Comparison of ENCODE assay signal across 8 mouse cellular contexts in genomic region chr9:102627442-102627841, GRCm38 (mm10). TPM values are rescaled to one million over a fixed set of nuclear protein-coding genes. Genes with fewer than 3 reads are reported as not detected.
DNase-seq lines count a peak whose midpoint lies in the region; ATAC-seq lines count a peak whose summit lies in the region.

No protein-coding gene starts in this region.

- peaks cover 23% of the 10 kb centered on the region for H3K4me1 ChIP-seq in heart, embryonic 15.5 days (replicated peaks)
- H3K4me1 ChIP-seq in intestine, embryonic 16.5 days (ENCODE audit: control insufficient read depth, insufficient read depth, low read length) = peaks cover 12% of the 10 kb centered on the region
- peaks cover 27% of the 10 kb centered on the region for H3K4me1 ChIP-seq in midbrain, embryonic 10.5 days

- ATAC-seq in heart, embryonic 15.5 days (replicated peaks; ENCODE audit: insufficient number of reproducible peaks, insufficient read depth, low FRiP score, low read depth) = no peak
- ATAC-seq in intestine, embryonic 16.5 days = no peak
- no peak for ATAC-seq in megakaryocyte progenitor cell, adult 5-6 weeks (replicated peaks; ENCODE audit: poor library complexity)

- peak overlapping the region; percentile 98 for H3K9ac ChIP-seq in heart, embryonic 15.5 days
- H3K9ac ChIP-seq in intestine, embryonic 16.5 days (ENCODE audit: low read depth, low read length) = peak overlapping the region; percentile 99

- H3K27ac ChIP-seq in heart, embryonic 15.5 days = peak overlapping the region; percentile 96
- peak overlapping the region; percentile 95 for H3K27ac ChIP-seq in intestine, embryonic 16.5 days (ENCODE audit: low read length)
- H3K27ac ChIP-seq in midbrain, embryonic 10.5 days (replicated peaks) = peak overlapping the region; percentile 100

- peak overlapping the region; percentile 90 for H3K4me3 ChIP-seq in heart, embryonic 15.5 days
- H3K4me3 ChIP-seq in intestine, embryonic 16.5 days (ENCODE audit: low read length) = peak overlapping the region; percentile 91
- peak overlapping the region; percentile 86 for H3K4me3 ChIP-seq in midbrain, embryonic 10.5 days

- intact Hi-C loops in heart, postnatal 10 days (cut with DNase I) = no loop called here

- no peaks in the 10 kb centered on the region for H3K9me3 ChIP-seq in heart, embryonic 15.5 days (replicated peaks)
- H3K9me3 ChIP-seq in intestine, embryonic 16.5 days (ENCODE audit: control insufficient read depth, low read length) = no peaks in the 10 kb centered on the region
- no peaks in the 10 kb centered on the region for H3K9me3 ChIP-seq in midbrain, embryonic 10.5 days (replicated peaks)

- DNase-seq in heart, postnatal 10 days = no peak
- DNase-seq in cerebellum, postnatal 10 days = peak; percentile 40 to 45
- DNase-seq in midbrain, embryonic 10.5 days (ENCODE audit: low spot score) = no peak
- no peak for DNase-seq in left cerebral cortex, adult 8-10 months (ENCODE audit: low spot score in 2 of 2)
- no peak for DNase-seq in embryo, embryonic 10 days (ENCODE audit: low spot score)

- H3K4me2 ChIP-seq in heart, embryonic 15.5 days = peak overlapping the region; percentile 71
- H3K4me2 ChIP-seq in intestine, embryonic 16.5 days (ENCODE audit: low read depth, low read length) = peak overlapping the region; percentile 70

- WGBS in heart, embryonic 15.5 days = 74% methylated on average over 7 of the region's 7 CpGs
- 68% methylated on average over 7 of the region's 7 CpGs for WGBS in intestine, embryonic 16.5 days
- 93% methylated on average over 7 of the region's 7 CpGs for WGBS in midbrain, embryonic 10.5 days

- no peaks in the 10 kb centered on the region for H3K27me3 ChIP-seq in heart, embryonic 15.5 days
- H3K27me3 ChIP-seq in intestine, embryonic 16.5 days (replicated peaks; ENCODE audit: control insufficient read depth, insufficient read depth, low read length) = no peaks in the 10 kb centered on the region
- no peaks in the 10 kb centered on the region for H3K27me3 ChIP-seq in midbrain, embryonic 10.5 days (ENCODE audit: low read depth, poor library complexity, severe bottlenecking)

- 0 out of 2 replicates have a peak, but pooled peaks cover 9% of the 10 kb centered on the region for H3K36me3 ChIP-seq in heart, embryonic 15.5 days
- H3K36me3 ChIP-seq in intestine, embryonic 16.5 days (ENCODE audit: control insufficient read depth, insufficient read depth, low read length) = no peaks in the 10 kb centered on the region
- peaks cover 28% of the 10 kb centered on the region for H3K36me3 ChIP-seq in midbrain, embryonic 10.5 days

RNA-seq across cellular contexts. Expression of gene Cep63, which starts 1.1 kb away (rescaled TPM):
- polyA plus RNA-seq in heart, embryonic 15.5 days (2015; fragmentation: Nextera tagmentation; extraction: Ambion mirVana) = 49.5 and 50.2 TPM in 2 replicates
- 10 to 100 TPM; 34.3 to 36.1 TPM for total RNA-seq in heart, postnatal 10 days (2021)
- 42.7 and 43.2 TPM in 2 replicates for polyA plus RNA-seq in intestine, embryonic 16.5 days (2015; fragmentation: Nextera tagmentation; extraction: Ambion mirVana)
- polyA plus RNA-seq in midbrain, embryonic 10.5 days (2016; fragmentation: Nextera tagmentation; extraction: Ambion mirVana) = 54.1 and 65.9 TPM in 2 replicates
- total RNA-seq in megakaryocyte progenitor cell, adult 5-6 weeks (2015) = 26.0 and 43.3 TPM in 2 replicates
- 30.0 and 40.8 TPM in 2 replicates for total RNA-seq in megakaryocyte progenitor cell, adult 5-6 weeks (2017)
- 10 to 100 TPM; 29.6 to 40.8 (median 32.6) TPM for total RNA-seq in left cerebral cortex, adult 8-10 months (2022)

RNA-seq across cellular contexts. Expression of gene Anapc13, which starts 1.3 kb away (rescaled TPM):
- polyA plus RNA-seq in heart, embryonic 15.5 days (2015; fragmentation: Nextera tagmentation; extraction: Ambion mirVana) = 216 and 286 TPM in 2 replicates
- total RNA-seq in heart, postnatal 10 days (2021) = 100 to 1,000 TPM; 305 TPM
- polyA plus RNA-seq in intestine, embryonic 16.5 days (2015; fragmentation: Nextera tagmentation; extraction: Ambion mirVana) = 175 and 183 TPM in 2 replicates
- 172 and 188 TPM in 2 replicates for polyA plus RNA-seq in midbrain, embryonic 10.5 days (2016; fragmentation: Nextera tagmentation; extraction: Ambion mirVana)
- 105 and 118 TPM in 2 replicates for total RNA-seq in megakaryocyte progenitor cell, adult 5-6 weeks (2015)
- 107 and 125 TPM in 2 replicates for total RNA-seq in megakaryocyte progenitor cell, adult 5-6 weeks (2017)
- 100 to 1,000 TPM; 113 to 133 (median 120) TPM for total RNA-seq in left cerebral cortex, adult 8-10 months (2022)

Comparison
In these comparisons a context has a peak if more than half of its experiments do, and no peak if none do; other contexts are left out.
1. DNase-seq: peak in cerebellum, postnatal 10 days (2 of 2); none in heart, postnatal 10 days (0 of 2), midbrain, embryonic 10.5 days (single experiment), left cerebral cortex, adult 8-10 months (0 of 2) and embryo, embryonic 10 days (single experiment).
2. Peak in every context shown above with its lines, with median percentiles within 50 percentile points of each other: H3K27ac ChIP-seq and H3K4me3 ChIP-seq.